Mouse (Mus musculus) forebrain, embryonic 11.5 days (tissue): Measurements from ENCODE around the gene H2-Q10. TPM values are rescaled to one million over a fixed set of nuclear protein-coding genes. Genes with fewer than 3 reads are reported as not detected.

Experiments
- ATAC-seq: fragments of 200-750 bp; cut with Nextera tagmentation; replicated peaks from 2 replicates; pipeline ENCODE4 v1.8.0; 2017; ENCODE audit warnings: moderate TSS enrichment; ENCODE audit not compliant: low FRiP score
- DNase-seq: peaks from one replicate; pipeline ENCODE4 v3.0.0-alpha.2; 2017; ENCODE audit warnings: low spot score
- H3K27ac ChIP-seq: fragments of 300-500 bp; sonication (generic); 2 replicates; pipeline ENCODE4 v1.5.1; 2014; ENCODE audit warnings: low read depth, low read length
- H3K27me3 ChIP-seq: fragments of 300-500 bp; sonication (generic); 2 replicates; pipeline ENCODE4 v1.6.1; 2014; ENCODE audit warnings: mild to moderate bottlenecking, low read length, mixed read lengths; ENCODE audit not compliant: control insufficient read depth, insufficient read depth
- H3K36me3 ChIP-seq: fragments of 300-500 bp; sonication (generic); 2 replicates; pipeline ENCODE4 v1.6.1; 2014; ENCODE audit warnings: mild to moderate bottlenecking, low read length, moderate library complexity, mixed read lengths; ENCODE audit not compliant: control insufficient read depth, insufficient read depth
- H3K4me1 ChIP-seq: fragments of 300-500 bp; sonication (generic); replicated peaks from 2 replicates; pipeline ENCODE4 v1.6.1; 2014; ENCODE audit warnings: low read length, mixed read lengths; ENCODE audit not compliant: control insufficient read depth, insufficient read depth
- H3K4me2 ChIP-seq: fragments of 300-500 bp; sonication (generic); 2 replicates; pipeline ENCODE4 v1.6.1; 2014; ENCODE audit warnings: low read depth, mild to moderate bottlenecking, low read length, moderate library complexity, mixed read lengths; ENCODE audit not compliant: severe bottlenecking
- H3K4me3 ChIP-seq: fragments of 300-500 bp; sonication (generic); 2 replicates; pipeline ENCODE4 v1.5.1; 2014; ENCODE audit warnings: low read depth, low read length
- H3K9ac ChIP-seq: fragments of 300-500 bp; sonication (generic); 2 replicates; pipeline ENCODE4 v1.6.1; 2014; ENCODE audit warnings: low read length
- H3K9me3 ChIP-seq: fragments of 300-500 bp; sonication (generic); 2 replicates; pipeline ENCODE4 v1.6.1; 2016; ENCODE audit warnings: low read length, mixed read lengths; ENCODE audit not compliant: control insufficient read depth
- WGBS: fragments of 180-500 bp; shearing (Covaris S2); extraction: QIAGEN DNeasy Blood & Tissue Kit; methylation state at CpG from one replicate; pipeline ENCODE4 v1.1.7; 2014; 5-methylcytosine and 5-hydroxymethylcytosine counted together
- polyA plus RNA-seq: library from polyadenylated mRNA; unstranded; fragments of >200 nt; fragmentation: Nextera tagmentation; extraction: Ambion mirVana; gene quantifications from 2 replicates; pipeline ENCODE4 v1.2.1, GENCODE M21; 2014

The H2-Q10 gene
- polyA plus RNA-seq, 1 experiment from 2014 or later, result 0.07 TPM

GRCm38 (mm10) chr17:35515911-35516640, 46.2 kb downstream of the H2-Q10 start:
- peak overlapping the region; percentile 54 for H3K4me3 ChIP-seq
- peaks cover 18% of the 10 kb centered on the region for H3K4me1 ChIP-seq
- ATAC-seq (peak; percentile 31), DNase-seq (peak; percentile 74)
- no peak overlapping the region for H3K27ac ChIP-seq
- peak overlapping the region; percentile 62 for H3K4me2 ChIP-seq
- H3K27me3 ChIP-seq, result no peaks in the 10 kb centered on the region
- H3K9ac ChIP-seq, result peak overlapping the region; percentile 61
- WGBS, result 7% methylated on average over 25 of the region's 25 CpGs
- no peaks in the 10 kb centered on the region for H3K36me3 ChIP-seq
- H3K9me3 ChIP-seq, result no peaks in the 10 kb centered on the region

- Histone ChIP-seq H3K9me3 (no peaks in the 10 kb centered on the region), H3K27ac (no peak within 1 kb of the TSS), H3K36me3 (no peaks in the 10 kb centered on the region), H3K4me3 (peak within 1 kb of the TSS; percentile 54), H3K4me2 (peak within 1 kb of the TSS; percentile 62), H3K27me3 (no peaks in the 10 kb centered on the region), H3K4me1 (peaks cover 18% of the 10 kb centered on the region), H3K9ac (peak within 1 kb of the TSS; percentile 64)
- peak; percentile 95 for ATAC-seq
- WGBS, result under 1% methylated on average over 66 of the region's 67 CpGs
- peak; percentile 99 for DNase-seq
Observed at GRCm38 (mm10) chr17:35516652-35517500, 47.0 kb downstream of the H2-Q10 start, which contains the start of the genes Tcf19 and Cchcr1. TSS of gene Tcf19 (minus strand) at chr17:35516824. TSS of gene Cchcr1 (plus strand) at chr17:35517100.

- no peak for ATAC-seq
- no peak overlapping the region for H3K27ac ChIP-seq
- H3K4me2 ChIP-seq, result peak overlapping the region; percentile 62
- no peaks in the 10 kb centered on the region for H3K27me3 ChIP-seq
- no peaks in the 10 kb centered on the region for H3K9me3 ChIP-seq
- H3K9ac ChIP-seq, result peak overlapping the region; percentile 64
- DNase-seq, result peak; percentile 55
- peaks cover 18% of the 10 kb centered on the region for H3K4me1 ChIP-seq
- WGBS, result 8% methylated on average over 12 of the region's 12 CpGs
- peak overlapping the region; percentile 54 for H3K4me3 ChIP-seq
- no peaks in the 10 kb centered on the region for H3K36me3 ChIP-seq
Observed at GRCm38 (mm10) chr17:35517526-35517925, 47.6 kb downstream of the H2-Q10 start.

Other genes with a start within 250 kb of the H2-Q10 start
- 0.85 TPM in 1 of 2 replicates, not detected in the other for gene Gm16181, start 249.3 kb upstream of the H2-Q10 start, polyA plus RNA-seq
- 12.1 and 14.2 TPM in 2 replicates for gene Atp6v1g2, start 236.4 kb upstream of the H2-Q10 start, polyA plus RNA-seq
- 4.3 and 5.5 TPM in 2 replicates for gene Nfkbil1, start 234.3 kb upstream of the H2-Q10 start, polyA plus RNA-seq
- 717 and 756 TPM in 2 replicates for gene Ddx39b, start 228.3 kb upstream of the H2-Q10 start, polyA plus RNA-seq
- 45.8 and 51.2 TPM in 2 replicates for gene H2-D1, start 207.4 kb upstream of the H2-Q10 start, polyA plus RNA-seq
- gene H2-Q1, start 149.7 kb upstream of the H2-Q10 start, polyA plus RNA-seq, result not detected in 2 replicates
- gene H2-Q2, start 127.8 kb upstream of the H2-Q10 start, polyA plus RNA-seq, result 0.31 and 0.53 TPM in 2 replicates
- gene H2-Q4, start 90.5 kb upstream of the H2-Q10 start, polyA plus RNA-seq, result 1.7 and 2.1 TPM in 2 replicates
- 0.72 and 1.2 TPM in 2 replicates for gene H2-Q6, start 45.2 kb upstream of the H2-Q10 start, polyA plus RNA-seq
- 10.5 and 10.6 TPM in 2 replicates for gene H2-Q7, start 30.9 kb upstream of the H2-Q10 start, polyA plus RNA-seq
- not detected in 2 replicates for gene Pou5f1, start 35.9 kb downstream of the H2-Q10 start, polyA plus RNA-seq
- 58.4 and 59.4 TPM in 2 replicates for gene Tcf19, start 46.7 kb downstream of the H2-Q10 start, polyA plus RNA-seq
- gene Cchcr1, start 47.0 kb downstream of the H2-Q10 start, polyA plus RNA-seq, result 17.7 and 18.2 TPM in 2 replicates
- 1.3 and 1.4 TPM in 2 replicates for gene Psors1c2, start 63.1 kb downstream of the H2-Q10 start, polyA plus RNA-seq
- gene Cdsn, start 82.0 kb downstream of the H2-Q10 start, polyA plus RNA-seq, result not detected in 2 replicates
- not detected in 2 replicates for gene 2300002M23Rik, start 97.4 kb downstream of the H2-Q10 start, polyA plus RNA-seq
- gene Sfta2, start 131.5 kb downstream of the H2-Q10 start, polyA plus RNA-seq, result not detected in 2 replicates
- not detected in 2 replicates for gene Gm9573, start 156.5 kb downstream of the H2-Q10 start, polyA plus RNA-seq
- gene Mucl3, start 173.6 kb downstream of the H2-Q10 start, polyA plus RNA-seq, result 0.07 and 0.13 TPM in 2 replicates
- gene Vars2, start 197.5 kb downstream of the H2-Q10 start, polyA plus RNA-seq, result 16.2 and 19.5 TPM in 2 replicates
- 41.2 and 47.4 TPM in 2 replicates for gene Gtf2h4, start 203.7 kb downstream of the H2-Q10 start, polyA plus RNA-seq
- gene Ddr1, start 234.5 kb downstream of the H2-Q10 start, polyA plus RNA-seq, result 130 and 144 TPM in 2 replicates